Mouse (Mus musculus): ENCODE measurements around the gene Nuak2.

- no peak for TF ChIP-seq POLR2A (IDR thresholded peaks at IDR 0.05; ENCODE audit: extremely low read depth, insufficient read depth, low read length)
- no peak for TF ChIP-seq CTCF (IDR thresholded peaks at IDR 0.05; ENCODE audit: extremely low read depth, insufficient read depth, low read length)
These were observed 50.3 kb downstream of the Nuak2 start for GRCm38 (mm10) chr1:132366235-132366634.

Measured in cortical plate, adult 2 months (tissue).